Mouse (Mus musculus): ENCODE measurements around the gene Lmbr1l.

The Lmbr1l gene

DNA sequence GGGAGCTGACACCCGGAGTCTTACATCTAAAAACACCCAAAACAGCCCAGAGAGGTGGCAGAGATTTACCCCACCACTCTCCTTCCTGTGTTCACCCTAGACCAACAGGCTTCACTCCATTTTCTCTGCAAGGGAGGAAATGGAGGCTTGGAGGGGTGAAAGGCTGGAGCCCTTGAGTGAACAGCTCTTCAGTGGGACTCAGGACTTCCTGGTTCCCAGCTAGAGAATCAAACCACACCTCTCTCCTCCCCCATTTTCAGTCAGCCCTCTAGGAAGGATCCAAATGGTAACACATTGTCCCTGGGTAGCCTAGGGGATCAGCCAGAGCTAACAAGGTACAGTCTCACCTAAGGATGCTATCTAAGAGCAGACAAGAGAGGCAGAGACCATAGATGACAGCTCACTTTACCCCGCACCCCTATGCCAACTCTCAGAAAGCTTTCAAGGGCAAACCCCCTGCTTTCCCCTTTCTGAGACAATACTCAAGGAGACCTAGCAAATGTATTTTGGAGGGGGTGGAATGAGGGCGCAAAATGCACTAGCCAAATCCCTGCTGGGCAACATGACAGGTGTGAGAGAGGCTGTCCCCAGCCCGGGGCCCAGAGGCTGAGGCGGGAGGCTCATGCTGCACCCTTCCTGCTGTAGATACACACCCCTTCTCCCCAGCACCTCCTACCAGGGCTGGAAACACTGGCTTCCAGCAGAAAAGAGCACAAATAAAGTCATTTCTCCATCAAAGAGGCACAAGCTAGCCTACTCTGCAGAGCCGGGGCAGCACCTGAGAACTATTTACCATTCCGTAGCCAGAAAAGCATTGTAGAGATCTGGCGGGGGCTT, 48.5 kb downstream of the Lmbr1l start:
- DNase-seq (ENCODE audit: low spot score in 2 of 2) = peak; percentile 37 to 50

DNA sequence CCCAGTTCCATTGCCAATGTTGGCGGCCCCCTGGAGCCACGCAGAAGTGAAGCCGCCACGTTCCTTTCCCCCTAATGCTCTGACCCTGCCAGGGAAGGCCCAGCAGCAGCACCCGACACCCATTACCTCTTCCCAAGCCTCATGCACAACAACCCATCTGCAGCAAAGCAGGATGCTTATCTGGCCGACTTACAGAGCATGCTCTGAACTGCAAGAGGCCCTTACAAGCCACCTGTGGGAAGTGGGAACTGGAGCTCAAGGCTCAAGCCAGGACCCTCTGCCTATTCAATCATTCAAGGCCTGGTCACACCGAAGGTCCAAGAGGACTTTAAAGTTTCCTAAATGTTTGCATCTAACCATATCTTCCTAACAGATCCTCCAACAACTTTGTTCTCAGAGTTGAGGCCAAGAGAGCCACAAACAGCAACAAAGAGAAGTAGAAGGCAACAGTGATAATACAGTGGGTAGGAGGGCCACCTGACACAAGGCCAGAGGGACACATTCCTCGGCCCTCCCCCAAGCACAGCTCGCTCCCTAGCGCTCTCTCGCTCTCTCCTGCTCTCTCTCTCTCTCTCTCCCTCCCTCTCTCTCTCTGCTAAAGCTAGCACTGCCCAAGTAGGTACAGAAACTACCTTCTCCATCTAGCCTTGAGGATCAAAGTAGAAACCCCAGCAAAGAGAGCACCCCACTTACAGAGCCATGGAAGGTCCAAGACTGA, 49.5 kb downstream of the Lmbr1l start:
- peak in 1 of 2 experiments; percentile 24 for DNase-seq (ENCODE audit: low spot score in 2 of 2)

DNA sequence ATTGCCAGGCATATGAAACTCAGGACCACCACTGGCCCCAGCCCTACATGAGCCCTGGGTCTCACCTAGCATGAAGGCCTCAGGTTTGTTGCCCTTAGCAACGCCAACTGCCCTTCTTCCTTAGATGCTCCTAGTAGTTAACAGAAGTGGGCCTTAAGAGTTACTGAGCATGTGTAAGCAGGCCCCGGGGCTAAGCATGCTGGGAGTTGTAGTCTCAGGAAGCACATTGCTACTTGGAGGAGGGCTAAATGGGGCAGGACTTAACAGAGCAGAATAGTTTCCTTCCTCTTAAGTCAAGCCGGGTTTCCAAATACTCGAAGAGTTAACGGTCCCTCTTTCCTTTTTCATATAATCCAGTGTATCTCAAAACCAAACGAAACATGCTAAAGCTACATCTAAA, 50.7 kb downstream of the Lmbr1l start:
- DNase-seq (ENCODE audit: low spot score in 2 of 2) = peak in 1 of 2 experiments; percentile 74

DNA sequence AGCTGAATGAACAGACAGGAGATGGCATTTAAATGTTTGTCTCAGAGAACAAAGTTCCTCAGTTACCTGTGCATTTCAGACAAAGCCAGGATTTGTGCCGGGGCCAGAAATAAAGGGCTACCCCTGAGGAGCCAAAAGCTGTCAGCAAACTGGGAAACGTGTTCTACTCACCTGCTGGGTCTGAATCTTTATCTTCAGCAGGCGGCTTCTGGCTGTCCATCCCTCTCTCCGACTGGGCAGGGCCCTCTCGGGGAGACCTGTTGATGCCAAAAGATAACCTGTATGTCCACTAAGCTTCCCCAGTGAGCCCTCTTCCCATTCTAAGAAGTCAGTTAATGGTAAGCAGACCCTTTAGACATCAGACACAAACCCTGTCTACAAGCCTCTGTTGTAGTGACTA, 51.5 kb downstream of the Lmbr1l start:
- no peak for DNase-seq (ENCODE audit: low spot score in 2 of 2)

DNA sequence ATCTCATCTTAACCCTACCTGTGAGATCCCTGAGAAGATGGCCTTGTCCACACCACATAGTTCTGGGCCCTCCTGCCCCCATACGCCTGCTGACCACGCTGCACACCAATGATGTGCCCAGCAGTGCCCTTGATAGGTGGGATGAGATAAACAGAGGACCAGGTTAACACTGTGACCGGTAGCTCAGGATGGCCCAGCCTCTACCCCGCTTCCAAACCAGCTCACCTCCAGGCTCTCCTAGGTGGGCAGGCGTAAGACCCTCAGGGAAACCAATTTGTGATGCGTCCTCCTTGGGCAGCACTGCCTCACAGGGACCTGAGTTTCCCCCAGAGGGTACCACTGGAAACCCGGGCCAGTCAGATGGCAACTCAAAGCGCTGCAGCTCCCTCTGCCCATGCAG, 52.3 kb downstream of the Lmbr1l start:
- DNase-seq (ENCODE audit: low spot score in 2 of 2) = no peak

DNA sequence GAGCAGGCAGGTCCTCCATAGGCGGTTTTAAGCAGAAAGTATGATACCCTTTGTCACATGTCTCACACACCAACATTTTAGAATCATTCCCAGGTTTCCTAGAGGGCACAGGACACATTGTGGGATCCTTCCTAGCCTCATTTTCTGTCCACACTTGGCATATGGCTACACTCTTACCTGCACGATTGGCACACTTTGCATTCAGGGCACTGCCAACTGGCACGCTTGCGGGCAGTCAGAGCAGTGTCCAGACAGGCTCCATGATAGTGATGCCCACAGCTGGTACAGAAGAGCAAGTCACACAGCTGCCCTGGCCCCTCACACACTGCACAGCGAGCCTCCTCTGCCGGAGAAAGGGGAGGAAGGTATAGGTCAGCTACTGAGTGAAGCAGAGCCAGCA, 53.1 kb downstream of the Lmbr1l start:
- DNase-seq (ENCODE audit: low spot score in 2 of 2) = no peak

DNA sequence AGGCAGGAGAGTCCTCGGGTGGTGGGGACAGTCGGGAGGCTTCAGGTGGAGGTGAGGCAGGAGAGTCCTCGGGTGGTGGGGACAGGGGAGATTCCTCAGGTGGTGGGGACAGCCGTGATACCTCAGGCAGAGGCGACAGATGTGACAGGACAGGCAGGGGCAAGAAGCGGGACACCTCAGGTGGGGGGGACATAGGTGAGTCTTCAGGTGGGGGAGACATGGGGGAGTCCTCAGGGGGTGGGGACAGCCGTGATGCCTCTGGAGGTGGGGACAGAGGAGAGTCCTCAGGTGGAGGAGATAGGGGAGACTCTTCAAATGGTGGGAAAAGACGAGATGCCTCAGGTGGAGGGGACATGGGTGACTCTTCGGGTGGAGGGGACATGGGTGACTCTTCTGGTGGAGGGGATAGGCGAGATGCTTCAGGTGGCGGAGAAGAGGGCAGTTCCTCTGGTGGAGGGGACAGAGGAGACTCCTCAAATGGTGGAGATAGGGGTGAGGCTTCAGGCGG, 54.5 kb downstream of the Lmbr1l start:
- DNase-seq (ENCODE audit: low spot score in 2 of 2) = no peak

DNA sequence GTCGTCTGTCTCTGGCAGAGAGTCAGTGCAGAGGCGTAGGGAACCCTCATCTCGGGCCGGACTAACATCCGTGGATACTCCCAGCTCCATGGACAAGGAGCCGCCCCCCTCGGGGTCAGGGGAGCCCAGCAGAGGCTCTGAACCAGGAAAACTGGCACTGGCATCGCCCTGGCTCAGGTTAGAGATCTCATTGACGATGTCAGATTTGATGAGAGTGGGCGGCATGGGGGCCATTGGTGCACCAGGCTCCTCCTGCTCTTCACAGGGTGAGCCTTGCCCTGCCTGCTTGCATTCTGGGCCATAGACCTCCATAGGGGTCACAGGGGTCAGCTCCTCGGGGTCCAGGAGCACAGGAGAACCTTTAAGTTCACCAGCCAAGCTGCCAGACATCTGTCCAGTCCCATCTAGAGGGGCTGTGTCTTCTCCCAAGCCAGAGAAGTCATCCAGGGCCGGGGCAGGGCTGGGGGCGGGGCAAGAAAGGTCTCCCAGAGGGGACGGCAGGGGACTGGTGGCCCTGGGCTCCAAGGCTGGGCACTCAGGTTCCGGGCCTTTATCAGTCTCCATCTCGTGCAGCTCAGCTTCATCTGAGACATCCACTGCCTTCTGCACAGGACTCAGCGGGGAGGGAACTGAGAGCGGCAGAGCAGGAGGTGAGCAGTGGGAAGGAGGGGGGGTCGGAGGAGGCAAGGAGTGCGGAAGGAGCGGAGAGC, 56.2 kb downstream of the Lmbr1l start:
- peak in 1 of 2 experiments; percentile 16 for DNase-seq (ENCODE audit: low spot score in 2 of 2)

DNA sequence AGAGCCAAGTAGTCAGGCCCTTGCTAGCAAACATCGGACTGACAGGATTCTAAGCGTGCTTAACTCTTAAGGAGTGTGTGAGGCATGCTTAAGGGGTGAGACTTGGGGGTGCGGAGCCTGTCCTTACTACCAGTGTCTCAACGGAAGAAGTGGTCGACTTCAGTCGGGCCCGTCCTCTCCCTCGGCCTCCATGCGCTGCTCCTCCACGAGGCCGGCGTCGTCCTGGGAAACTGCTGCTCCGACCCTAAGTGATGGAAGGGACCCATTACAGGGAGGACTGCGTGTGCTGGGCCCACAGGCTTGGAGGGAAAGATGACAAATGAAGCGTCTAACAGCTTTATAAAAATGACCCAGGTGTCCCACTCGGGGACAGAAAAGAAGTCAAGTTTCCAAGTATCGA, 57.1 kb downstream of the Lmbr1l start:
- no peak for DNase-seq (ENCODE audit: low spot score in 2 of 2)

DNA sequence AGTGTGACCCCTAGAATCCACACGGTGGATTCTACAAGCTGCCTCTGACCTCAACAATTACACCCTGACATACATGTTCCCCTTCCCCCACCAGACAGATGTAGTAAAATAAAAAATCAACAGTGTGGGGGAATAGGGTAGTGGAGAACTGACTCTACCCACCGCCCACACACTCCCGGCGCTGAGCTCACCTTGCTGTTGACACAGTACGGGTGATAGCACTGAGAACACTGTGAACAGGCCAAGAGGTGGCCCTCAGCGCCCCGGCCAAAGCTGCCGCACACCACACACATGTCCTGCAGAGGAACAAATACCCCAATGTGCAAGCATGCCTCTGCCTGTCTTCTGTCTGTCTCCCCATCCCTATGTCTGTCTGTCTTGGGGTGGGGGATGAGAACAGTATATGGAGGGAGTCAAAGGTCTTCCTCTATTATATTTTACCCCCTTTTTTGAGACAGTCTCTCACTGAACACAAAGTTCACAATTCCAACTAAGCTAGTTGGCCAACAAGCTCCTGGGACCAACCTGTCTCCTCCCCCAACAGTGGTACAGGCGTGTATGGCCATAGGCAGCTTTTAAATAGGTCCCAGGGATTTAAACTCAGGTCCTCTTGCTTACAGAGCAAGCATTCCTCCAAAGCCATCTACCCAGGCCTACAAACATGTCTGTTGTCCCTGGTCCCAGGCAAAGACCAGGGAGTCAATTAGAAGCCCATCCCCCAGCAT, 58.5 kb downstream of the Lmbr1l start:
- peak in 1 of 2 experiments; percentile 14 for DNase-seq (ENCODE audit: low spot score in 2 of 2)

DNA sequence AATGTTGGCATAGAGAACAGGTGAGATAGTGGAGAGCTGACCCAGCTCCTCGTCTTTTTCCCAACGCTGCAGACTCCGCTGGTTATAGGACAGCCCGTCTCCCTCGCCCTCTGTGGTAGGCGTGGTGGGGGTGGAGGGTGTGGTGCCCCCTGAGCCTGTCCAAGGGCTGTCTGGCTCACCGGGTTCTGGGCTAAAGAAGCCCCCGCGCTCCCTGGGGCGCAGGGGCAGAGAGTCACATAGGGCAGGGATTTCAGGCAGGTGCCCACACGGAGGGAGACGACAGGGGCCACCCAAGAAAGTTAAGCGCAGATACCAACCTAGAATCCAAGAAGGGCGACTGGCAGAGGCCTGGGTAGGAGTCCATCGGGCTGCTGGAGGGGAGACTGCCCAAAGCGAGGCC, 63.8 kb downstream of the Lmbr1l start:
- DNase-seq (ENCODE audit: low spot score in 2 of 2) = no peak

Measured in spleen, postnatal 10 days (tissue).